Mouse (Mus musculus): Measurements from ENCODE around the gene Tmem160. TPM values are rescaled to one million over a fixed set of nuclear protein-coding genes. Genes with fewer than 3 reads are reported as not detected.

The Tmem160 gene
- polyA plus RNA-seq, 1 experiment from 2014 or later: 51.4 TPM

- no peak overlapping the region for H3K27ac ChIP-seq (ENCODE audit: low read depth, low read length)
- H3K36me3 ChIP-seq (ENCODE audit: control insufficient read depth, insufficient read depth, low read length): no peaks in the 10 kb centered on the region
- ATAC-seq (ENCODE audit: low FRiP score): no peak
- no peak overlapping the region for H3K4me3 ChIP-seq (ENCODE audit: low read depth, low read length)
- H3K9me3 ChIP-seq (ENCODE audit: control insufficient read depth, low read length): no peaks in the 10 kb centered on the region
- no peak for DNase-seq (ENCODE audit: low spot score)
- no peak overlapping the region for H3K4me2 ChIP-seq (replicated peaks; ENCODE audit: low read depth, low read length)
- H3K27me3 ChIP-seq (ENCODE audit: control insufficient read depth, insufficient read depth, low read length): no peaks in the 10 kb centered on the region
- no peaks in the 10 kb centered on the region for H3K4me1 ChIP-seq (replicated peaks; ENCODE audit: control insufficient read depth, insufficient read depth, low read length)
- no peak overlapping the region for H3K9ac ChIP-seq (ENCODE audit: low read depth, low read length)
Observed at GRCm38 (mm10) chr7:16488816-16489215, 36.2 kb downstream of the Tmem160 start.

DNA sequence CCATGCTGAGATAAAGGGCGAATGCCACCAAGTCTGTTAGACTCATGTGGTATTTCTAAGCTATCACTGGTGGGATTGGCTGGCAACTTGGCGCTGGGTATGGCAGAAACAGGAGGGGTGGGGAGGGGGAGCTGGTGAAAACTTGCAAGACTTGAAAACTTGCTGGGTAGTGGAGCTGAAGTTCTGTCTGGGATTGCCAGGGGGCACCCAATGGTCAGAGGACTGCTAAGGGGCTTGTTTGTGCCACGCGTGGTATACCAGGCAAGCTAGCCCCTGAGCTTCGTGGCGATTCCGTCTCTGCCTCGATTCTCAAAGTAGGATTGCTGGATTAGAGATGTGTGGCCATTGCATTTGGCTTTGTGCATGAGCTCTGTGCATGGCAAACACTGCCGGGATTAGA lies 37.4 kb downstream of the Tmem160 start:
- Histone ChIP-seq H3K9ac (ENCODE audit: low read depth, low read length) (no peak overlapping the region), H3K9me3 (ENCODE audit: control insufficient read depth, low read length) (no peaks in the 10 kb centered on the region), H3K4me3 (ENCODE audit: low read depth, low read length) (no peak overlapping the region), H3K27ac (ENCODE audit: low read depth, low read length) (no peak overlapping the region), H3K4me2 (replicated peaks; ENCODE audit: low read depth, low read length) (no peak overlapping the region), H3K27me3 (ENCODE audit: control insufficient read depth, insufficient read depth, low read length) (no peaks in the 10 kb centered on the region), H3K36me3 (ENCODE audit: control insufficient read depth, insufficient read depth, low read length) (no peaks in the 10 kb centered on the region), H3K4me1 (replicated peaks; ENCODE audit: control insufficient read depth, insufficient read depth, low read length) (no peaks in the 10 kb centered on the region)
- DNase-seq (ENCODE audit: low spot score) (no peak), ATAC-seq (ENCODE audit: low FRiP score) (no peak)
- 91% methylated on average over 9 of the region's 9 CpGs for WGBS

- peaks cover 3% of the 10 kb centered on the region; the same call in 1 of the 2 replicates for H3K36me3 ChIP-seq (ENCODE audit: control insufficient read depth, insufficient read depth, low read length)
- H3K27me3 ChIP-seq (ENCODE audit: control insufficient read depth, insufficient read depth, low read length): no peaks in the 10 kb centered on the region
- no peaks in the 10 kb centered on the region for H3K4me1 ChIP-seq (replicated peaks; ENCODE audit: control insufficient read depth, insufficient read depth, low read length)
- ATAC-seq (ENCODE audit: low FRiP score) (peak; percentile 38; the same call in 1 of the 2 replicates), DNase-seq (ENCODE audit: low spot score) (peak; percentile 72)
- H3K4me2 ChIP-seq (replicated peaks; ENCODE audit: low read depth, low read length): no peak overlapping the region
- H3K9ac ChIP-seq (ENCODE audit: low read depth, low read length): no peak overlapping the region
- no peak overlapping the region for H3K4me3 ChIP-seq (ENCODE audit: low read depth, low read length)
- H3K27ac ChIP-seq (ENCODE audit: low read depth, low read length): no peak overlapping the region
- H3K9me3 ChIP-seq (ENCODE audit: control insufficient read depth, low read length): no peaks in the 10 kb centered on the region
- 33% methylated on average over 3 of the region's 3 CpGs for WGBS
Observed at GRCm38 (mm10) chr7:16491759-16492158, 39.2 kb downstream of the Tmem160 start.

DNA sequence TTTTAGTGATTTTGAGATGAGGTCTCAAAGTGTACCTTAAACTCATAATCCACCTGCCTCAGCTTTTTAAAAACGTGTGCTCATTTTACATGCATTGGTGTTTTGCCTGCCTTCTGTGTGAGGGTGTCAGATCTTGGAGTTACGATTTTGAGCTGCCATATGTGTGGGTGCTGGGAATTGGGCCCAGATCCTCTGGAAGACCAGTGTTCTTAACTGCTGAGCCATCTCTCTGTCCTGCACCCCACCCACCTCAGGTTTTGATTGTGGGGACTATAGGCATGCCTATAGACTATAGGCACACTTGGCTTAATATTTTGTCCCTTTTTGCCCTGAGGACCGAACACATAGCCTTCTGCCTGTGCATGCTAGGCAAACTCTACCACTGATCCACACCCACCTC lies 39.6 kb downstream of the Tmem160 start:
- Histone ChIP-seq H3K27me3 (ENCODE audit: control insufficient read depth, insufficient read depth, low read length) (no peaks in the 10 kb centered on the region), H3K36me3 (ENCODE audit: control insufficient read depth, insufficient read depth, low read length) (peaks cover 7% of the 10 kb centered on the region), H3K4me1 (replicated peaks; ENCODE audit: control insufficient read depth, insufficient read depth, low read length) (no peaks in the 10 kb centered on the region), H3K4me3 (ENCODE audit: low read depth, low read length) (no peak overlapping the region), H3K27ac (ENCODE audit: low read depth, low read length) (no peak overlapping the region), H3K4me2 (replicated peaks; ENCODE audit: low read depth, low read length) (no peak overlapping the region), H3K9ac (ENCODE audit: low read depth, low read length) (no peak overlapping the region), H3K9me3 (ENCODE audit: control insufficient read depth, low read length) (no peaks in the 10 kb centered on the region)
- DNase-seq (ENCODE audit: low spot score) (no peak), ATAC-seq (ENCODE audit: low FRiP score) (peak; percentile 11; the same call in 1 of the 2 replicates)
- WGBS: 64% methylated on average over 3 of the region's 3 CpGs

- DNase-seq (ENCODE audit: low spot score) (peak; percentile 65), ATAC-seq (ENCODE audit: low FRiP score) (0 out of 2 replicates have a peak, but pooled peaks have one; percentile 15)
- no peak overlapping the region for H3K4me2 ChIP-seq (replicated peaks; ENCODE audit: low read depth, low read length)
- H3K9me3 ChIP-seq (ENCODE audit: control insufficient read depth, low read length): no peaks in the 10 kb centered on the region
- H3K4me3 ChIP-seq (ENCODE audit: low read depth, low read length): no peak overlapping the region
- peaks cover 10% of the 10 kb centered on the region for H3K36me3 ChIP-seq (ENCODE audit: control insufficient read depth, insufficient read depth, low read length)
- WGBS: 40% methylated on average over 2 of the region's 2 CpGs
- H3K27ac ChIP-seq (ENCODE audit: low read depth, low read length): no peak overlapping the region
- H3K27me3 ChIP-seq (ENCODE audit: control insufficient read depth, insufficient read depth, low read length): no peaks in the 10 kb centered on the region
- H3K9ac ChIP-seq (ENCODE audit: low read depth, low read length): no peak overlapping the region
- no peaks in the 10 kb centered on the region for H3K4me1 ChIP-seq (replicated peaks; ENCODE audit: control insufficient read depth, insufficient read depth, low read length)
Observed at GRCm38 (mm10) chr7:16493361-16493760, 40.8 kb downstream of the Tmem160 start.

DNA sequence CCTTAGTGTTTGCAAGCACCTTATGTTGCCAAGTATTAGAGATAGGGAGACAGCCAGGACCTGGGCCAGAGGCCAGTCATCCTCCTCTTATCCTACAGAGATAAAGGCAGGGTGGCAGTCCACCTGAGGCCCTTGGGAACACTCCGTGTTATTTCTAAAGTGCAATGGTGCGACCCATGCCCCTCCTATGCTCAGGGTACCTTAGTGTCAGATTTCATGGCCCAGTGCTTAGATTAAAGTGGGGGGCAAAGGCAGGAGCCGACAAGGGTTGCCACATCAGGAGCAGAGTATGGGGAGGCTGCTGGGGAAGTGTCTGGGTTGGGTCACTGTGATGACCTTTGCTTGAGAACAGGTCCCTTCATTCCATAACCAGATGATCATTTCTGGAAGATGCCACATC lies 43.7 kb downstream of the Tmem160 start:
- no peaks in the 10 kb centered on the region for H3K27me3 ChIP-seq (ENCODE audit: control insufficient read depth, insufficient read depth, low read length)
- WGBS: 83% methylated on average over 3 of the region's 3 CpGs
- H3K36me3 ChIP-seq (ENCODE audit: control insufficient read depth, insufficient read depth, low read length): peaks cover 10% of the 10 kb centered on the region
- no peaks in the 10 kb centered on the region for H3K4me1 ChIP-seq (replicated peaks; ENCODE audit: control insufficient read depth, insufficient read depth, low read length)
- H3K4me3 ChIP-seq (ENCODE audit: low read depth, low read length): no peak overlapping the region
- no peak overlapping the region for H3K4me2 ChIP-seq (replicated peaks; ENCODE audit: low read depth, low read length)
- no peak overlapping the region for H3K9ac ChIP-seq (ENCODE audit: low read depth, low read length)
- no peaks in the 10 kb centered on the region for H3K9me3 ChIP-seq (ENCODE audit: control insufficient read depth, low read length)
- no peak for DNase-seq (ENCODE audit: low spot score)
- no peak for ATAC-seq (ENCODE audit: low FRiP score)
- no peak overlapping the region for H3K27ac ChIP-seq (ENCODE audit: low read depth, low read length)

DNA sequence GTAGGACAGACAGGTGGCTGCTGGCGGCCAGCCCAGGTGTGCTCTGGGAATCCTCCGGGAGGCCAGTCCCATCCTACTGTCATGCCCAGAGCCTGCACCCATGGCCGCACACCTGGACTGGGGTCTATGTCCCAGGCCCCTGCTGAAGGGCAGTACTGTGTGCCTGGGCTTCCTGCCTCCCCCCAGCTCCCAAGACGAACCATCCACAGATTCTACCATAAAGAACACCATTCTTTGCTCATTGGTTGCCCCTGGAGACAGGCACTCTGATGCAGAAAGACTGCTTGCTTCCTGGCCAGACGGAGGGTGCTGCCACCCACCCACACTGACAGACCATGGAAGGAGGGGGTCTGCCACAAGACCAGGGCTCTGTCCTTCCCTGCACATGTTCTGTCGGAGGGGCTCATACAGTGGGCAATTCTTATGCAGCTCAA lies 47.1 kb downstream of the Tmem160 start:
- H3K27me3 ChIP-seq (ENCODE audit: control insufficient read depth, insufficient read depth, low read length): no peaks in the 10 kb centered on the region
- no peak overlapping the region for H3K27ac ChIP-seq (ENCODE audit: low read depth, low read length)
- no peaks in the 10 kb centered on the region for H3K9me3 ChIP-seq (ENCODE audit: control insufficient read depth, low read length)
- ATAC-seq (ENCODE audit: low FRiP score): no peak
- DNase-seq (ENCODE audit: low spot score): no peak
- 79% methylated on average over 6 of the region's 6 CpGs for WGBS
- no peak overlapping the region for H3K4me2 ChIP-seq (replicated peaks; ENCODE audit: low read depth, low read length)
- no peaks in the 10 kb centered on the region for H3K4me1 ChIP-seq (replicated peaks; ENCODE audit: control insufficient read depth, insufficient read depth, low read length)
- peaks cover 18% of the 10 kb centered on the region for H3K36me3 ChIP-seq (ENCODE audit: control insufficient read depth, insufficient read depth, low read length)
- H3K9ac ChIP-seq (ENCODE audit: low read depth, low read length): no peak overlapping the region
- H3K4me3 ChIP-seq (ENCODE audit: low read depth, low read length): no peak overlapping the region

DNA sequence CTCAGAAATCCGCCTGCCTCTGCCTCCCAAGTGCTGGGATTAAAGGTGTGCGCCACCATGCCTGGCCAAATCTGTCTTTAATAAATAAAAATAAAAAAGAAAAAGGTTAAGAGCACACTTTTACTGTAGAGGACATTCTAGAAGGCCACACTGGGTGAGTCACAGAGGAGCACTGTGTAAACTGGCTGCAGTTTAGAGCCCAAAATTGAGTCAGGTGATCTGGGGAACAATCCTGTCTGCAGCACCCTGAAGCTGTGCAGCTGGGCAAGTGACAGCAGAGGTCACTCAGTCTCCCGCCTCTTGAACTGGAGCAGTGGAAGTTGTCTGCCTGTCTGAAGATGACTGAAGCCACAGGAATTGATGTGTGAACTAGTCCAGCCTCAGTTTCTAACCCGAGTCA lies 49.0 kb downstream of the Tmem160 start:
- H3K4me3 ChIP-seq (ENCODE audit: low read depth, low read length): no peak overlapping the region
- ATAC-seq (ENCODE audit: low FRiP score): no peak
- 94% methylated on average over 4 of the region's 4 CpGs for WGBS

DNA sequence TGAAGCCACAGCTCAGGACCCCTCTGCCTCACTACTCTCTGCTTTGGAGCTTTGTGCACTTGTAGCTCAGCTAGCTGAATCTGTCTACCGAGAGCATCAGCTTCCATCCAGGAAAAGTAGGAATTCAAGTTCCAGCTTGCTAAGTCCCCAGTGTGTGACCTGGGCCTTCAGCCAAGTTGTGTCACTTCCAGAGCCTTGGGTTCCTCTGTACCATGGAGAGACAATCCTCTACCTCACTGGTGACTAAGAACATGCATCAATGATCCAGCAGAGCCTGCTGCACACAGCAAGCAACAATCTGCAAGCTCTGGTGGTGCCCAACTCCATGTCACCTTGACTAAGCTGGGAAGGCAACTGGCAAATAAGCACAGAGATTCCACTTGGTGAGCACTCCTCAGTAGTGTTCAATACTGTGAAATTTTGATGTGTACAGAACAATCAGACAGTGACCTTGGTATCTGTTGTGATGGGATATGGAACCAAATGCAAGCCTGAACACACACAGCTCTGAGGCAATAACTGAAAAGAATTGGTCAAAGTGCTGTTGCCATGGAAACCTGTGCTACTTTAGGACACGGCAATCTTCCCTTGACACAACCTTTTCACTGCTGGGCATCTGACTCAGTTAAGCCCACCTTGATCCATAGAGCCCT lies 52.1 kb downstream of the Tmem160 start:
- DNase-seq (ENCODE audit: low spot score): no peak
- peaks cover 9% of the 10 kb centered on the region; the same call in 1 of the 2 replicates for H3K36me3 ChIP-seq (ENCODE audit: control insufficient read depth, insufficient read depth, low read length)

More for the DNA sequence above, 49.0 kb downstream of the Tmem160 start:
- Histone ChIP-seq H3K27me3 (ENCODE audit: control insufficient read depth, insufficient read depth, low read length) (no peaks in the 10 kb centered on the region), H3K27ac (ENCODE audit: low read depth, low read length) (no peak overlapping the region), H3K4me1 (replicated peaks; ENCODE audit: control insufficient read depth, insufficient read depth, low read length) (no peaks in the 10 kb centered on the region), H3K4me2 (replicated peaks; ENCODE audit: low read depth, low read length) (no peak overlapping the region), H3K36me3 (ENCODE audit: control insufficient read depth, insufficient read depth, low read length) (peaks cover 18% of the 10 kb centered on the region), H3K9me3 (ENCODE audit: control insufficient read depth, low read length) (no peaks in the 10 kb centered on the region), H3K9ac (ENCODE audit: low read depth, low read length) (no peak overlapping the region)
- no peak for DNase-seq (ENCODE audit: low spot score)

More for the DNA sequence above, 52.1 kb downstream of the Tmem160 start:
- H3K4me1 ChIP-seq (replicated peaks; ENCODE audit: control insufficient read depth, insufficient read depth, low read length): no peaks in the 10 kb centered on the region
- H3K9me3 ChIP-seq (ENCODE audit: control insufficient read depth, low read length): no peaks in the 10 kb centered on the region
- no peaks in the 10 kb centered on the region for H3K27me3 ChIP-seq (ENCODE audit: control insufficient read depth, insufficient read depth, low read length)
- no peak for ATAC-seq (ENCODE audit: low FRiP score)
- H3K9ac ChIP-seq (ENCODE audit: low read depth, low read length): no peak overlapping the region
- no peak overlapping the region for H3K4me3 ChIP-seq (ENCODE audit: low read depth, low read length)
- 86% methylated on average over 2 of the region's 2 CpGs for WGBS
- no peak overlapping the region for H3K4me2 ChIP-seq (replicated peaks; ENCODE audit: low read depth, low read length)
- H3K27ac ChIP-seq (ENCODE audit: low read depth, low read length): no peak overlapping the region

Measured in hindbrain, embryonic 11.5 days (tissue).